Mouse (Mus musculus) ES-E14 (cell line): ENCODE data around the gene Slc16a10.

Experiments
- CHD2 ChIP-seq: IDR thresholded peaks from 2 replicates; pipeline ENCODE4 v1.6.1; 2014; ENCODE audit warnings: mild to moderate bottlenecking, low read depth, low read length, inconsistent platforms
- HCFC1 ChIP-seq: IDR thresholded peaks from 2 replicates; pipeline ENCODE4 v1.6.1; 2012; ENCODE audit warnings: low read length, inconsistent platforms, borderline replicate concordance; ENCODE audit not compliant: insufficient read depth
- MAFK ChIP-seq: IDR thresholded peaks from 2 replicates; pipeline ENCODE4 v1.6.1; 2014; ENCODE audit warnings: mild to moderate bottlenecking, low read depth, low read length, inconsistent platforms; ENCODE audit not compliant: insufficient read depth
- ZC3H11A ChIP-seq: IDR thresholded peaks from 2 replicates; pipeline ENCODE4 v1.6.1; 2012; ENCODE audit warnings: low read depth, mild to moderate bottlenecking, inconsistent platforms, low read length, borderline replicate concordance
- ZNF384 ChIP-seq: IDR thresholded peaks from 2 replicates; pipeline ENCODE4 v1.6.1; 2012; ENCODE audit warnings: low read depth, low read length, inconsistent platforms

- TF ChIP-seq HCFC1 = no peak
- TF ChIP-seq ZNF384 = no peak
- no peak for TF ChIP-seq CHD2
- no peak for TF ChIP-seq MAFK
- TF ChIP-seq ZC3H11A = no peak
Observed at GRCm38 (mm10) chr10:40164421-40165386, 22.6 kb upstream of the Slc16a10 start.
